Mouse (Mus musculus) spleen, postnatal 14 days (tissue): ENCODE measurements around the gene Nradd.

Source experiments
- DNase-seq, 2 experiments: peaks; one replicate each; pipeline ENCODE4 v3.0.0; 2021 to 2022; ENCODE audit warnings: low spot score in 2 of 2

Gene Nradd

DNA sequence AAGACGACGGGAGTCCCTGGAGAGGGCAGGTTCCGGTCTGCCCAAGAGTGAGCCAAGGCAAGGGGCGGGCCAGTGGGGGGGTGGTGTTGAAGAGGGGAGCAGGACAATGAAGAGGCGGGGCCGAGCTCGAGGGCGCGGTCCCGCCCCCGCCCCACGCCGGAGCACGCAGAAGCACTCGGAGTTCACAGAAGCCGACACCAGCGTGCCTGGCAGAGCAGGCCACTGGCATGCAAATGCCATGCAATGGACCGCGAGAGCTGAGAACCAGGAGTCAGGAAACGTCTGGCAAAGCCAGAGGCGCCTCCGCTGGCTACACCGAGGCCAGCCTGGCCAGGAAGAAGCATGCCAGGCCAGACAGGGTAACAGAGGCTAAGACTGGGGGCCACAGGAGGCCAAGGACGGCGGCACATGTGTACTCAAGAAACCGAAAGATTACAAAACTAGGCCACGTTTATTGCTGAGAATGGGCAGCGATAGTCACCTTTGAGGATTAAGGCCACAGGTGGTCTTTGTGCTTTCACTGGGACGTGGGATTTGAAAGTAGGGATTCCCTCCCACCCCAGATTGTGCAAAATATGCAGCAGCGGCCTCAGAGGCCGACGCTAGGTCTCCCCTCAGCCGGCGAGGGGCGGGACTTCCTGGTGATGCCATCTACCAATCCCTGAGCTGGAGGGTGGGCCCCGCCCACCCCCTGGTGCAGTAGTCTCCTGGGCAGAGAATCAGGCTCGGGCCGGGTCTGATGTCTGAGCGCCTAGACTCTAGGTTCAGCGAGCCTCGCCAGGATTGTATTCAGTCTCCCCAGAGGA is at the start of gene Nradd:
Nradd (minus strand) TSS at position 92 of the 806 bp plus-strand sequence.
- peak in 1 of 2 experiments; percentile 41 for DNase-seq

DNA sequence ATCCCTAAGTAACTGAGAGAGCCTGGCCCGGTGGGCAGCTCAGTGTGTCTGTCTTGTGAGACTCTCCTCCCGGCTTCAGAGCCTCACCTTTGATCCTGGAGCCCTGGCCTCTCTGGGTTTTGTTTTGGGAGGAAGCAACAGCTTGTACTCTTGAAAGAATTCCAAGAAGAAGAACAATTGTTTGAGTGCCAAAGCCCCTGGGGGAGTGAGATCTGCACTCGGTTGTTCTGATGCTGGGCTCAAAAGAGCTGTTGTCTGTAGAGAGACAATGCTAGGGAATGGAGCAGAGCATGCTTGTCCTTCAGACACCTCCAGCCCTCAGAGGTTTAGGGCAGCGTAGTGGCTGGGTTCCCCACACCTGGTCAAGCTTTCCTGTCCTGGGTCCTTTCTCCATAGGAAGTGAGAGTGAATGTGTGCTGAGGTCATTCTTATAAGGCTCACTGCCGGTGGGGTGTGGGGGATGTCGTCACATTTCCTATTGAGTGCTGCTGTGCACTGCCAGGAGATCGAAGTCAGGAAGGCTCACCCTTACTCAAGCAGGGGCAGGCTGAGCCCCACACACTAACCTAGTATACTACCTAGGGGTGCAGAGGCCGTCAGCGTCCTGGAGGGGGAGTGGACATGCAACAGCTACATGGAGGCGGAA is 49.0 kb upstream of the Nradd start:
- no peak for DNase-seq

DNA sequence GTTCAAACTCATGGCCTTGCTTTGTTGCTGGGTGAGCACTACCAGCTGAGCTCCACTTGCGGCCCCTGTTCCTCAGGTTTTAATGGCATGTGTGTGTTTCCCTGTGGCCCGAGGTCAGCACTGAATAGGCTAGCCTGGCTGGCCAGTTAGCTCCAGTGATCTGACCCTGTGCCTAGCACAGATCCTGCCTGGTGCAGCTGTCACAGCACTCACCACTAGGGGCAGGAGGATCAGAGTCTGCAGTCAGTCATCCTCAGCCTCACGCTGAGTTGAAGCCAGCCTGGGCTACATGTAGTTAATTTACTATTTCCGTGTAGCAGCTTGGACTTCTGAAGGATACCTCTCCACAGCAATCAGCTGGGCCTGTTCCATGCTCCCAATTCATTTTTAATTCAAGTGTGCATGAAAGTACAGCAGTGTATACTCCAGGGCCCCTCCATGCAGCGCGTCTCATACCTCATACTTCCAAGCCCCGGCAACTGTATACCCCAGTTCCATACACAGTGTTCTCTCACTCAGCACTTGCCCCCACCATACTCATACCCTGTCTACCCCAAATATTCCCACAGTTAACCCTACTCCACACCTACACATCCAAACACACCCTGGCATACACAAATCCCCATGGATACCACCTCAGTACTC is 48.3 kb upstream of the Nradd start:
- peak in 1 of 2 experiments; percentile 40 for DNase-seq

DNA sequence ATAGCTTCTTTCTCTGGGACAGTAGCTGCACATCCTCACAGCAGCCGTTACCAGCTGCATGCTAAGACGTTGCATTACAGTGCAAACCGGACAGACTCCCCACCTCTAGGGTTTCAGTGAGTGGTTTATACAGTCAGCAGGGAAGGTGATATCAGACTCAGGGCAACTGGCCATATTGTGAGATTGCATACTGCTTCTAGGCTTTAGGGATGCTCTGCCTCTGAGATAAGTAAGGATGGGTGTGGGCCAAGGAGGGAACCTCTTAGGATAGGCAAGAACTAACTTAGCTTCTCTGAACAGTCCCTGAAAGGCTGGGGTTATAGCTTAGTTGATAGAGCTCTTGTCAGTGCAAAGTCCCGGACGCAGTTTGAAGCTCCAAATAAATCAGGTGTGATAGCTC is 45.5 kb upstream of the Nradd start:
- no peak for DNase-seq

DNA sequence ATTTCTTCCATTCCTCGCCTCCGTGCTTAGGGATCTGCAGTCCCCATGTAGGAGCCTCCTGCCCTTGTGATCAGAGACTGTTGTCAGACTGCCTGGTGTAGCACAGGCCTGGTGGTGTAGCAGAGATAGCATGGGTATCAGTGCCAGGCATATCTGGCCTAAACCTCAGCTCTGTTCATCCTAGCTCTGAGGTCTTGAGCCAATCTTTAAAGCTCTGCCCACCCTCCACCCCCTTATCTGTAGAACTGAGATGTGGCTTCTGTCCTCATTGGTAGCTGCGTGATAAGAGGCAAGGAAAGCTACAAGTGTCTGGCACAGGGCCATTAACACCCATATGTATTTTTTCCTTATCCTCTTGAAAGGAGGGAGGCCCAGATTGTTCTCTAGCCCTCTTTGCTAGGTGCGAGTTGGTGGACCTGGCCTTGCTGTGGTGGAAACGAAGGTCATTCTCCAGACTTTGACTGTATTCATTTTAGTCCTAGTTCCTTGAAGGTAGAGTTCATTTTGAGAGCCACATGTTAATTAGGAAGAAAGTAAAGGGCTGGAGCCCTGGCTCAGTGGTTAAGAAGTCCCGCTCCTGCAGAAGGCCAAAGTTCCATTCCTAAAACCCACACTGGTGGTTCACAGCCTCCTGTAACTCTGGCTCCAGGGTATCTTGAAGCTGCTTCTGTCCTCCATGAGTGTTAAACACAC is 44.5 kb upstream of the Nradd start:
- no peak for DNase-seq

DNA sequence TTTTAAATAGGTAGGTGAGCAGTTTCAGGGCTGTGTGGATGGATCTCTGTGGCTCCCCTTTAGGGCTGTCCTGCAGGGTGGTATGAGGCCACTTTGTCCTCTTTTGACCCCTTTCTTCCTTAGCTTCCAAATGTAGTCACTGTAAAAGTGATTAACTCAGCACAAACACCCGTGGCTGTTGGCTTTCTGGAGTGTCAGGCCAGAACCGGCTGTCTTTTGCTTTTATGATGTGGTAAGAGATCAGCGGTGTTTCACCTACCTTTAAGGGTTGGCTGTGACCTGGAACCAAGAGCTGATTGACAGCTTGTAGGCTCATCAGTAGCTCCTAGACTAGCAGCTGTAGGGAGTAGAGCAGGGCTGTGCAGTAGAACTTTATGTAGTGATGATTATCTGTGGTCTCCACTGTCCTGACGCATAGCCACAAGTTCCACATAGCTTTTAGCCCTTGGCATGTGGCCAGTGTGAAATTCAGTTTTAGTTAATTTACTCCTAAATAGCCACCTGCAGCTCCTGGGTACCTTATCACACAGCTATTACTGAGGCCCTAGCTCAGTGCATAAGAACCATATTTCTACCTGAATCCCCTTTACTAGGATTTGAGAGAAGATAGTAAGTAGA is 43.1 kb upstream of the Nradd start:
- no peak for DNase-seq

DNA sequence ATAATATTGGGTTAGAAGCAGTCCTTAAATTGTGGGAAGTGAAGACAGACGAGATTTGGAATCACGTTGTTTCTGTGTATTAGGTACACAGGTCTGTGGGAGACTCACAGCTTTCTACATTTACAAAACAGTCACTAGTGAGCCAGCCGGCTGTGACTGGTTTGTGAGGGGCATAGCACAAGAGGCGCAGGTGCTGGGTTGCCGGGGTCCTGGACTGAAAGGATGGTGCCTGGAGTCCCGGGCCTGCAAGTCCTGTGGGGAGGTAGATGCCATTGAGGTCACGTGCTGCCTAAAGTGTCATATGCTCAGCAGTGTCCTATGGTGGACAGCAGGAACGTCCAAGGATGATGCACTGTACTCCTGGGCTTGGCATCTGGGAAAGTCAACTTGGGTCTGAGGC is 42.1 kb upstream of the Nradd start:
- no peak for DNase-seq

DNA sequence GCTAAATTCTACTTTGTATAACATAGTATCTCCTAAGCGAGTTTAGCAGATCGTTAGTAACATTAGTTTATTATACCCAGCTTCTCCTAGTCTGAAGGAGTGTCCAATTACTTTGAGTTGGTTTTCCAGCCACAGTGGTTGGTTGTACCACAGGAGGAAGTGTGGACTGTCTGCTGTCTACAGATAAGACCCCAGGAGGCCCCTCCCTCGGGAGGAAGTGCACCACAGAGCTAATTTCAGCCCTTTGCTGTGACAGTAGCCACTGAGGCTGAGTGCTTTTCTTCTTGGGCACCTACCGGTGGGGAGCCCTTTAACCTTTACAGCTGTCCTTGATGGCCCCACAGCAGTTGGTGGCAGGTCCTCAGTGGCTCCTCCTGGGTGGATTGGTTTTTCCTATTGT is 41.7 kb upstream of the Nradd start:
- DNase-seq, result peak in 1 of 2 experiments; percentile 58

DNA sequence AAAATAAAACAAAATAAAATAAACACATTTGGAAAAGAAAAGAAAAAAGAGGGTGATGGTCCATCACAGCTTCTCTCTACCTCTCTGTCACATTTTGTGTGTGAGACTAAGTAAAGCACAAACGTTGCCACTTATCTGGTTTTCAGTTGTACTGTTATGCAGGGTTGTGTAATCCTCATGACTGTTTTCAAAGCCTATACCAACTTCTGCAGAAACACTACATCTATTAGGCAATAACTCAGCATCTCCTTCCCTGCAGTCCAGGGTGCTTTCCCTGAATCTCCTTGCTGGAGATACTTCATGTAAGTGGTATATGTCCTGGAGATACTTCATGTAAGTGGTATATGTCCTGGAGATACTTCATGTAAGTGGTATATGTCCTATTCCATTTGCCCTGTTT is 38.6 kb upstream of the Nradd start:
- DNase-seq, result no peak

DNA sequence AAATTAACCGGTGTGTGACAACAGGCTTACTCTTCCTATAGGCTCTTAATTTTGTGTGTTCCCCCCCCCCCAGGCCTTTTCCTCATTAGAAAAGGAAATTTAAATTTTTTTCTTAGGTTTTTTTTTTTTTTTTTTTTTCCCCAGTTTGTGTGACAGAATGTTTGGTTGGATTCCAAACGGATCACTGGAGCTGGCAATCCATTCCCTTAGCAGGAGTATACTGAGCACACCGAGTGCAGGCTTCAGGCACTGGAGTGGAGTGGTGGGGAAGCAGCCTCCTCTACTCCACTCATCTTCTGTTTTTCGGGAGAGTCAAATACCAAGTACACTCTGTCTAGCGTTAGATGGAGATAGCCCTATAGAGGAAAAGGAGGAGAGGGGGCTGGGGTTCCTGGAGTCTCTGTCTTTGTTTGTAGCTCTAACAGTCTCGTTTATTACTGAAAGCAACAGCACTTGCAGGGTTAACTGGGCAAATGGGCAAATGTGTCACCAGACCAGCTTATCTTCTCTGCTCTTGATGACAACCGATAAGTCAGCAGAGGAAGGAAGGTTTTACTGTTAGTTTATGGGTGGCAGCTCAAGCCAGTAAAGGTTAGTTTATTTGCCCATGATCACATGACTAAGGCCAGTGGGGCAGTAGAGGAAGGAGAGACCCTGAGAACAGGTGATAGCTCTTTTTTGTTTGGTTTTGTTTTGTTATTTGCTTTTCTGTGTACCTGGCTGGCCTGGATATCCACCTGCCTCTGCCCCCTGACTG is 36.8 kb upstream of the Nradd start:
- no peak for DNase-seq

DNA sequence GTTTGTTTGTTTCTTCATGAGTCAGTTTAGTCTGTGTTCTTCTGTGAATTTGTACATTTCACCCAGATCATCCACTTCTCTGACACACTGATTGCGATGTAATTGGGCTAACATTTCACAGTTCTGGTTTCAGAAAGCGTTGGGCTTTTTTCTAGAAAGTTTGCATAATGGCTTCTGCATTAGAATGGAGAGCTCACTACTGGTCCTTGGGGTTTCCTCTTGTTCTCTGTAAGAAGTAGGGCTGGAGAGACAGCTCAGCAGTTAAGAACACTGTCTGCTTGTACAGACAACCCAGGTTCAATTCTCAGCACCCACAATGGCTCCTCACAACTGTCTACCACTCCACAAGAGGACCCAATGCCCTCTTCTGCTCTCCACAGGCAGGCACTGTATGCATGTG is 36.0 kb upstream of the Nradd start:
- DNase-seq, result no peak

DNA sequence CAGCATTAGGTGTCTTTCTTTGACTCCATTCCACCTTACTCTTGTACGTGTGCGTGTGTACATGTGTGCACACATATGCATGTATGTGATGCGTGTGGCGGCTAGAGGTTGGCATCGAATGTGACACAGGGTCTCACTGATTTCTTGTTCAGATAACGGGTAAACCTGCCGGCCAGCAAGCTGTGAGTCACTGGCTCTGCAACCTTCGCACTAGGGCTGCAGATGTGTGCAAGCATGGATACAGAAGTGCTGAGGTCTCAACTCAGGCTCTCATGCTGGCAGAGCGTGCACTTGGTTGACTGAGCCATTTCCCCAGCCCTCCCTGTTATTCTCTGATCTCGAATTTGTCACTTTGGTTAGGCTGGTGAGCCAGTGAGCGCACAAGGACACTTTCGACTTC is 35.3 kb upstream of the Nradd start:
- DNase-seq, result no peak

DNA sequence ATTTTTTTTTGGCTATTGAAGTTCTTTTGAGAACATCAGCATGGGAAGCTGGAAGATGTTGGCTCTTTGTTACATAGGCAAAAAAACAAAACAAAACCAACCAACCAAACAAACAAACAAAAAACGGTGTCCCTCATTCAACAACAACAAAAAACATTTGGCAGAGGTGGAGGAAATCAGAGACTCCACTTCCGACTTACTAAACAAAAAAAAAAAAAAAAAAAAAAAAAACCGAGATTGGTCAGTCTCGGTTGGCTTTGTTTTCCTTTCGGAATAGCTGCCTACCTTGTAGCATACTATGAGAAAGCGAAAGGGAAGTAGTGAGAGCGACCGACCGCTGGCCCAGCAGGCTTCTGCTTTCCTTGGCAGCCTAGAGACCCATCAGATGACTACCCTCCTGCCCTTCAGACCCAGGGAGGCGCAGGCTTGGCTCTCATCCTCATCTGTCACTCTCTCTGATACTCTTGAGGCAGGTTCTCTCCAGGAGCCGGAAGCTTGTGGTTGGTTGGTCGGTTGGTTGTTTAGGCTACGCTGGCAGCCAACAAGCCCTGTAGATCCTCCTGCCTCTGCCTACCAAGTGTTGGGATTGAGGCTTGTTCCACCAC is 33.3 kb upstream of the Nradd start:
- no peak for DNase-seq

DNA sequence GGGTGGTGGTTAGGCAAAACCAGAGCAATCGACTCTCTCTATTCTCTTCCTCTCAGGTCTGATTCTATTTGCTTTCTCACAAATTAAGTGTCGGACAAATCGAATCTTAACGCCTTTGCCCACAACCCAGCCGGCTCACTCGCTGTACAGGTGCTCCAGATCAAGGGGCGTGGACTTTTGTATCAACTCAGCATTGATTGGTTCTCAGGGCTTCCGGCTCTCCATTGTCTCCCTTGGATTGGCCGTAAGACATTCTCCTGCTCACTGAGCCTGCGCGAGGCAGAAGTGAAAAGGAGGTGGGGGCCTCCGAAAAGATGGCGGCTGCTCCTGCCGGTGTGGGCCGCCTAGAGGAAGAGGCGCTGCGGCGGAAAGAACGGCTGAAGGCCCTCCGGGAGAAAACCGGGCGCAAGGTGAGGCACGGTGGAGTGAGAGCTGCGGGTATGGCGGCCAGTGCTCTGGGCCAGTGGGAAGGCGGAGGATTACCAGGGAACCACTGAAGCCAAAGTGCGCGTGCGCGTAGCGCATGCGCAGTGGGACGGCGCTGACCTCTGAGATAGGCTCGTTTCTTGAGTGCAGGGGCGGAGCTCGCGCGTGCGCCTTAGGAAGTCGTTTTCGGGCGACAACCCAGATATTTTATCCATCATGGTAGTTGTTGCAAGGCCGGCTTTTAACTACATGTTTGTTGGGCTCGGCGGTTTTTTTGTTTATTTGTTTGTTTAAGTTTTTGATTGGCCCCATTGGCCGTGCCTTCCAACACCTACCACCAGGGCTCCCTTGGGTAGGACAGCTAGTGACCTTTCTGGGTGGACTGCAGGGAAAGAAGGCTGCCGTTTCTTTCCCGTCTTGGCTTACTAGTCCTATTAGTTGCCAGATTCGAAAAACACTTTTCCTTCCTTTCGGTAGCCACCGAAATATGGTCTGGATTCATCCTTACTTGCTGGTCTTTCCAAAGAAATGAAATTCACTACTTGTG is 32.3 kb upstream of the Nradd start, which contains the start of gene Ccdc12:
Ccdc12 (plus strand) TSS at position 255 of the 973 bp plus-strand sequence.
- DNase-seq, result peak; percentile 90 to 91

DNA sequence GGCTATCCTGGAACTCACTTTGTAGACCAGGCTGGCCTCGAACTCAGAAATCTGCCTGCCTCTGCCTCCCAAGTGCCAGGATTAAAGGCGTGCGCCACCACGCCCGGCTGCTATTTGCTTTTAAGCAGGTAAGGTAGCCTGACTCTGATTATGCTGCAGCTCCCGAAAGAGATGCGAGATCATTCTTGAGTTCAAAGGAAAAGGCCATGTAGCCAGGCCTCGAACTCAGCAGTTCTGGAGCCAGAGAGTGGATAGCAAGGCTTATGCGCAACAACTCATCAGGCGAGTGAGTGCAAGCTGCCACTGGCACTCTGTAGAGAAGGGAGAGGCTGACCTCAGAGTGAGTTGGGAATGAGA is 31.4 kb upstream of the Nradd start:
- no peak for DNase-seq

DNA sequence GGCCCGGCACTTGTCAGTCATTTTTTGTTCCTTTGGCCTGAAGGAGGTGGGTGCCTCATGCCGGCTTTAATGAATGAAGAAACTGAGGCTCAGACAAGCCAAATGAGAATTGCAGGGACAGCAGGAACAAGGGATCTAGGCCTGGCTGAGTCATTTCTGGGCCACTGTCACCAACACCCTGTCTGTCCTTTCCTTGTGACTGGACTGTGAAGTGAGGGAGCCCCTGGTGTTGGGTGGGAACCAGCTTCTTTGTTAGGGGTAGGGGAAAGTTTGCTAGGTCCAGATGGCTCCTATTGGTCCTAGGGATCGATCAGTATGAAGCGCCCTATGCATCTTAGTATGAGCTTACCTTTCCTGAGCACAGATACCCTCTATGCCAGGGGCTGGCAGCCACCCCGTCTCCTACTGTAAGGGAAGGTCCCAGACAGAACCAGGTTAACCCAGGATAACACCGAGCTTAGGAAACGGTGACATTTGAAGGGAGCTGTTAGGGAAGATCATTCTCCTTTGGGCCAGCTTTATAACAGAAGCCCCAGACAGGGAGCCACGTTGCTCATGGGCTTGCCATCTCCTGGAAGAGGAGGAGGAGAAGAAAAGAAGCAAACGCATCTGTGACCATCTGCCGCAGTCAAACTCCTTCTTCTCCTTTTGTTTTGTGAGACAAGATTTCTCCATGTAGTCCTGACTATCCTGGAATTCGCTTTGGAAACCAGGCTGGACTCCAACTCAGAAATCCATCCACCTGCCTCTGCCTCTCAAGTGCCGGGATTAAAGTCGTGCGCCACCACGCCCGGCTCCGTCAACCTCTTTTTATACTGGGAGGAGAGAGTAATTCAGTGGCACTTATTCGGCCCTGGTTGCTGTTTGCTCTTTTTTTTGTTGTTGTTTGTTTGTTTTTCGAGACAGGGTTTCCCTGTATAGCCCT is 30.7 kb upstream of the Nradd start:
- DNase-seq, result no peak

DNA sequence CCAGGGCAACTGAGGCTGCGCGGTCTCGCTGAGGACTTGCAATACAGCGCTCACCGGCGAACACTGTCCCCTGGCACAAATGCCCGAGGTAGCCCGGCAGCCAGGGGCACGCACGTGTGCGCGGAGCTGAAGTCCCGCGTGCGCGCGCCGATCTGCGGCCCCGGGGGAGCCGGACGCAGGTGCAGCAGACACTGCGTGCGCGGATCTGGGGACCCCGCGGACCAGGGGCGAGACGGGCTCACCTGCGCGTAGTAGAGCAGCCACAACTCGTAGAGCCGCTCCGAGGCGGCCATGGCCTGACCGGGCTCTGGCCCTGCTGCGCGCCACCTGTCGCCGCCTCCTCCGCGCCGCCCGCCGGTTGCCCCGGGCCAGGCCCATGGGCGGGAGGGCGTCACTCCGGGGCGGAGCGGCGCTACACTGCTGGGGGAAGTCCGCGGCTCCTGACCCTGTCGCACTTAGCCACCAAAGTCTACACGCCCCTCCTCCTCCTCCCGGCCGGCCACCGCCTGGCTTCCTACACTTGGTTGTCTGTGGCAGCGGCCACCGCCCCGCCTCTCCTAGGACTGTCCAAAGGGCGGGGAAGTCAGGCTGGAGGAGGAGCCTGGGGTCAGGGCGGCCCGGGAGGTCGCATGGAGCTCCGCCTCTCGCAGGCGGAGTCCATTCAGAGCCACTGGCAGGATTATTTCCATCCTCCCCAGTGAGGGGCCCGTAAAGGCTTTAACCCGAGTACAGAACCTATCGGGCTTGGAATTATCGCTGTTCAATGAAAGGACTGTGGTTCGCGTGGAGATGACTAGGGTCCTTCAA is 29.6 kb upstream of the Nradd start, which contains the start of gene Nbeal2:
Nbeal2 (minus strand) TSS at position 507 of the 807 bp plus-strand sequence.
- DNase-seq, result peak; percentile 82
